Mouse (Mus musculus) frontal cortex, postnatal 14 days (tissue): ENCODE data around the gene Usp25.

Experiments
- DNase-seq, 2 experiments: peaks; one replicate each; pipeline ENCODE4 v3.0.0; 2022; ENCODE audit warnings: low spot score in 2 of 2

Usp25 gene

GRCm38 (mm10) chr16:77013427-77014320, at the start of gene Usp25:
Gene Usp25, plus strand, starts transcription at chr16:77013706.
- peak; percentile 66 to 69 for DNase-seq

GRCm38 (mm10) chr16:76967593-76968275, 45.8 kb upstream of the Usp25 start:
- no peak for DNase-seq

GRCm38 (mm10) chr16:76971211-76971610, 42.3 kb upstream of the Usp25 start:
- DNase-seq = no peak

- no peak for DNase-seq
Observed at GRCm38 (mm10) chr16:76976787-76977430, 36.6 kb upstream of the Usp25 start.

- DNase-seq = no peak
Observed at GRCm38 (mm10) chr16:76983696-76984095, 29.8 kb upstream of the Usp25 start.

- no peak for DNase-seq
Observed at GRCm38 (mm10) chr16:76987711-76988110, 25.8 kb upstream of the Usp25 start.

- no peak for DNase-seq
Observed at GRCm38 (mm10) chr16:77003900-77004299, 9.6 kb upstream of the Usp25 start.

GRCm38 (mm10) chr16:77009173-77009572, 4.3 kb upstream of the Usp25 start:
- no peak for DNase-seq

- no peak for DNase-seq
Observed at GRCm38 (mm10) chr16:77014321-77015211, 1.1 kb downstream of the Usp25 start.

GRCm38 (mm10) chr16:77015380-77016346, 2.2 kb downstream of the Usp25 start:
- no peak for DNase-seq

- no peak for DNase-seq
Observed at GRCm38 (mm10) chr16:77017931-77018330, 4.4 kb downstream of the Usp25 start.

GRCm38 (mm10) chr16:77020190-77020589, 6.7 kb downstream of the Usp25 start:
- DNase-seq = no peak

- no peak for DNase-seq
Observed at GRCm38 (mm10) chr16:77023627-77024379, 10.3 kb downstream of the Usp25 start.

- no peak for DNase-seq
Observed at GRCm38 (mm10) chr16:77026099-77026498, 12.6 kb downstream of the Usp25 start.

- no peak for DNase-seq
Observed at GRCm38 (mm10) chr16:77026933-77027332, 13.4 kb downstream of the Usp25 start.

- no peak for DNase-seq
Observed at GRCm38 (mm10) chr16:77027976-77028686, 14.6 kb downstream of the Usp25 start.

GRCm38 (mm10) chr16:77028687-77029417, 15.3 kb downstream of the Usp25 start:
- peak in 1 of 2 experiments; percentile 25 for DNase-seq

GRCm38 (mm10) chr16:77030435-77030834, 16.9 kb downstream of the Usp25 start:
- DNase-seq = no peak
